Mouse (Mus musculus) hindbrain, embryonic 15.5 days (tissue): ENCODE results near the gene Exosc5. TPM values are rescaled to one million over a fixed set of nuclear protein-coding genes. Genes with fewer than 3 reads are reported as not detected.

Experiments
- ATAC-seq: fragments of 200-750 bp; cut with Nextera tagmentation; 2 replicates; pipeline ENCODE4 v1.8.0; 2017; ENCODE audit warnings: low read depth, moderate number of reproducible peaks, moderate TSS enrichment; ENCODE audit not compliant: low FRiP score
- H3K27ac ChIP-seq: fragments of 300-500 bp; sonication (generic); replicated peaks from 2 replicates; pipeline ENCODE4 v1.5.1; 2015; ENCODE audit warnings: mild to moderate bottlenecking, inconsistent platforms
- H3K27me3 ChIP-seq: fragments of 300-500 bp; sonication (generic); 2 replicates; pipeline ENCODE4 v1.6.1; 2015; ENCODE audit warnings: control low read depth, inconsistent platforms
- H3K36me3 ChIP-seq: fragments of 300-500 bp; sonication (generic); 2 replicates; pipeline ENCODE4 v1.6.1; 2015; ENCODE audit warnings: control low read depth, inconsistent platforms
- H3K4me1 ChIP-seq: fragments of 300-500 bp; sonication (generic); replicated peaks from 2 replicates; pipeline ENCODE4 v1.6.1; 2015; ENCODE audit warnings: control low read depth, inconsistent platforms
- H3K4me2 ChIP-seq: fragments of 300-500 bp; sonication (generic); 2 replicates; pipeline ENCODE4 v1.6.1; 2015; ENCODE audit warnings: moderate library complexity, mild to moderate bottlenecking, inconsistent platforms
- H3K4me3 ChIP-seq: fragments of 300-500 bp; sonication (generic); 2 replicates; pipeline ENCODE4 v1.5.1; 2015; ENCODE audit warnings: mild to moderate bottlenecking, inconsistent platforms
- H3K9ac ChIP-seq: fragments of 300-500 bp; sonication (generic); 2 replicates; pipeline ENCODE4 v1.6.1; 2015; ENCODE audit warnings: inconsistent platforms
- H3K9me3 ChIP-seq: fragments of 300-500 bp; sonication (generic); 2 replicates; pipeline ENCODE4 v1.6.1; 2016; ENCODE audit warnings: control low read depth, inconsistent platforms
- WGBS: fragments of 180-500 bp; shearing (Covaris S2); methylation state at CpG from one replicate; pipeline ENCODE4 v1.1.7; 2015; 5-methylcytosine and 5-hydroxymethylcytosine counted together
- polyA plus RNA-seq: library from polyadenylated mRNA; unstranded; fragments of >200 nt; fragmentation: Nextera tagmentation; extraction: Ambion mirVana; gene quantifications from 2 replicates; pipeline ENCODE4 v1.2.1, GENCODE M21; 2015

Exosc5 gene
- polyA plus RNA-seq, 1 experiment from 2014 or later, result 41.8 TPM

DNA sequence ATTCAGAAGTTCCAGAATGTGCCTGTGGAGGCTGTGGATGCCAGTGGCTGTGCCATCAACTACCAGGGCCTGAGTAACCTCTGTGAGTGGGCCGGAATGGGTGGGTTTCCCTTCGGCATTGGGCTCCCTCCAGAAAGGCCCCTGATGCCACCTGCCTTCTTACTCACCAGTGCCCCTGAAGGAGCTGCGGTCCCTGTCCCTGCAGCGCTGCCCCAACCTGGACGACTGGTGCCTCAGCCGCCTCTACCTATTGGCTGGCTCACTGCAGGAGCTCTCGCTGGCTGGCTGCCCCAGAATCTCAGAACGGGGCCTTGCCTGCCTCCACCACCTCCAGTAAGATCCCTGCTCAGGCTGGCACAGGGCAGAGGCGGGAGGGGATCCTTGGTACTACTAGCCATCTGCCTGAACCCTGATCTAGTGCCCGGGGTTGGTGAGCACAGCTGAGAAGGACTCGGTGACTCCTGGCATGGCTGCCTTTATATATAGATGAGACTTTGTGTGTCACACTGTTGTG lies 35.0 kb upstream of the Exosc5 start:
- Histone ChIP-seq H3K4me2 (no peak overlapping the region), H3K27ac (no peak overlapping the region), H3K27me3 (peaks cover 10% of the 10 kb centered on the region), H3K9me3 (no peaks in the 10 kb centered on the region), H3K4me3 (no peak overlapping the region), H3K9ac (no peak overlapping the region), H3K4me1 (peaks cover 8% of the 10 kb centered on the region), H3K36me3 (no peaks in the 10 kb centered on the region)
- 90% methylated on average over 11 of the region's 11 CpGs for WGBS
- no peak for ATAC-seq

DNA sequence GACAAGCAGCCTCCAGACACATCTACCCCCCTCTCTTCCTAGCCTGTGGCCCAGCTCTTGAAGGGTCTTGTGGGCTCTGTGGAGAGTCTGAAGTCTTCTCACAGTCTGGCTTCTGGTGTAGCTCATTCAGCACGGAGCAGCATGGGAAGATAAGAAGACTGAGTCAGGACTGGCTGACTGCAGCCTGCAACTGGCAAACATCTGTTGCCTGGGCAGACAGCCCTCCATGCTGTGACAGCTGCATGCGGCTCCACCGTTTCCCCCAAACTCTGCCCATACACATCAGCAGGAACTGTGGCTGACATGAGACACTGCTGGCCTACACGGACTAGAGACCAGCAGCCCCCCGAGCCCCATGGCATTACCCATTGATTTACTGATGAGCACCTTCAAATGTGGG lies 34.1 kb upstream of the Exosc5 start:
- H3K4me1 ChIP-seq, result peaks cover 4% of the 10 kb centered on the region
- ATAC-seq, result no peak
- no peak overlapping the region for H3K4me2 ChIP-seq
- H3K9me3 ChIP-seq, result no peaks in the 10 kb centered on the region
- H3K9ac ChIP-seq, result no peak overlapping the region
- H3K36me3 ChIP-seq, result no peaks in the 10 kb centered on the region
- H3K27ac ChIP-seq, result no peak overlapping the region
- H3K27me3 ChIP-seq, result peaks cover 12% of the 10 kb centered on the region
- no peak overlapping the region for H3K4me3 ChIP-seq
- WGBS, result 77% methylated on average over 5 of the region's 5 CpGs

- WGBS, result 76% methylated on average over 10 of the region's 10 CpGs
- no peak overlapping the region for H3K4me3 ChIP-seq
- ATAC-seq, result no peak
- H3K27me3 ChIP-seq, result peaks cover 12% of the 10 kb centered on the region
- H3K27ac ChIP-seq, result no peak overlapping the region
- H3K4me1 ChIP-seq, result no peaks in the 10 kb centered on the region; the same call in 1 of the 2 replicates
- H3K9me3 ChIP-seq, result no peaks in the 10 kb centered on the region
- H3K9ac ChIP-seq, result no peak overlapping the region
- H3K4me2 ChIP-seq, result no peak overlapping the region
- peaks cover 5% of the 10 kb centered on the region; the same call in 1 of the 2 replicates for H3K36me3 ChIP-seq
Observed at GRCm38 (mm10) chr7:25625594-25626250, 33.2 kb upstream of the Exosc5 start.

GRCm38 (mm10) chr7:25626509-25627430 lies 32.2 kb upstream of the Exosc5 start, which contains the start of gene B3gnt8:
TSS of gene B3gnt8 (plus strand) at chr7:25626654.
- peak within 1 kb of the TSS; percentile 11; the same call in 1 of the 2 replicates for H3K4me3 ChIP-seq
- H3K9ac ChIP-seq, result 0 out of 2 replicates have a peak within 1 kb of the TSS, but pooled peaks have one; percentile 2
- H3K4me1 ChIP-seq, result no peaks in the 10 kb centered on the region; the same call in 1 of the 2 replicates
- H3K27ac ChIP-seq, result no peak within 1 kb of the TSS
- peaks cover 12% of the 10 kb centered on the region; the same call in 1 of the 2 replicates for H3K36me3 ChIP-seq
- H3K9me3 ChIP-seq, result no peaks in the 10 kb centered on the region
- peaks cover 12% of the 10 kb centered on the region for H3K27me3 ChIP-seq
- peak within 1 kb of the TSS; percentile 47 for H3K4me2 ChIP-seq
- ATAC-seq, result no peak
- 23% methylated on average over 29 of the region's 29 CpGs for WGBS

DNA sequence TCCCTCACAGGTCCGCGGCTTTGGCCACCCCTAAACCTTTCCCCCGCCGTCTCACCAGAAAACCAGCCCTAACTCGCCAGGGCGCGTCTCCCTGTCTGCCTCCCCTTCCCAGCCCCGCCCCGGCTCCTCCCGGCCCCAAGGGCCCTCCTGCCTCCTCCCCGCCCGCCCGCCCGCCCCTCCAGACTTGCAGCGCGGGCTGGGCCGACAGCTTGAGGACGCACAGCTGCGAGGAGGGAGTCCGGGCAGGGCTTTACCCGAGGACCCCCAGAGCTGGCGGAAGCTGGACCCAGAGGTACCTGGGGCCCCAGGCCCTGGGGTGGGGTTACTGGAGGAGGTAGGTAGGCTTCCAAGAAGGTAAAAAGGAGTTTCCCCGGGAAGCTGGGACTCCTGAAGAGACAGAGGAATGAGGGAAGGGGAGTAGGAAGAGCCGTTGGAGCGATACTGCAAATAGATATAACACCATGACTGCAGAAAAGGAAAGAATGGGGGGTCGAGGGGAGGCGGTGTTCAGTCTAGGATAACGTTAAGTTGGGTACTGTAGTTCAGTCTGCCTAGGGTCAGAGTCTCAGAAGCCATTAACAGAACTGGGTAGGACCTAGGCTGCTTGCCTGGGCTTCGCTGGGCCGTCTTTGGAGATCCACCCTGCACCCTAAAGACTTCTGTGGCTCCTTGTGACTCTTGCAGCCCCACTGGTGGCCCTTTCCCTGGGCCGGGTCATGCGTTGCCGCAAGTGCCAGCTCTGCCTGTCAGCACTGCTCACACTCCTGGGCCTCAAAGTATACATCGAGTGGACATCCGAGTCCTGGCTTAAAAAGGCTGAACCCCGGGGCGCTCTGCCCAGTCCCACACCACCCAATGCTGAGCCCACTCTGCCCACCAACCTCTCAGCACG lies 31.3 kb upstream of the Exosc5 start:
- no peak overlapping the region for H3K27ac ChIP-seq
- peak overlapping the region; percentile 47 for H3K4me2 ChIP-seq
- H3K9ac ChIP-seq, result 0 out of 2 replicates have a peak overlapping the region, but pooled peaks have one; percentile 2
- 0 out of 2 replicates have a peak, but pooled peaks have one; percentile 36 for ATAC-seq
- peaks cover 12% of the 10 kb centered on the region for H3K27me3 ChIP-seq
- 21% methylated on average over 38 of the region's 38 CpGs for WGBS
- no peaks in the 10 kb centered on the region for H3K9me3 ChIP-seq
- H3K36me3 ChIP-seq, result peaks cover 21% of the 10 kb centered on the region; the same call in 1 of the 2 replicates
- H3K4me1 ChIP-seq, result no peaks in the 10 kb centered on the region; the same call in 1 of the 2 replicates
- peak overlapping the region; percentile 11 for H3K4me3 ChIP-seq

- H3K4me2 ChIP-seq, result no peak overlapping the region
- no peak overlapping the region for H3K9ac ChIP-seq
- no peak overlapping the region for H3K27ac ChIP-seq
- no peak overlapping the region for H3K4me3 ChIP-seq
- H3K36me3 ChIP-seq, result peaks cover 26% of the 10 kb centered on the region; the same call in 1 of the 2 replicates
- no peaks in the 10 kb centered on the region; the same call in 1 of the 2 replicates for H3K4me1 ChIP-seq
- ATAC-seq, result no peak
- 67% methylated on average over 8 of the region's 8 CpGs for WGBS
- H3K27me3 ChIP-seq, result peaks cover 12% of the 10 kb centered on the region
- H3K9me3 ChIP-seq, result no peaks in the 10 kb centered on the region
Observed at GRCm38 (mm10) chr7:25628323-25628620, 30.7 kb upstream of the Exosc5 start.

- 82% methylated on average over 5 of the region's 5 CpGs for WGBS
- H3K4me2 ChIP-seq, result no peak overlapping the region
Observed at GRCm38 (mm10) chr7:25632679-25633078, 26.3 kb upstream of the Exosc5 start.

DNA sequence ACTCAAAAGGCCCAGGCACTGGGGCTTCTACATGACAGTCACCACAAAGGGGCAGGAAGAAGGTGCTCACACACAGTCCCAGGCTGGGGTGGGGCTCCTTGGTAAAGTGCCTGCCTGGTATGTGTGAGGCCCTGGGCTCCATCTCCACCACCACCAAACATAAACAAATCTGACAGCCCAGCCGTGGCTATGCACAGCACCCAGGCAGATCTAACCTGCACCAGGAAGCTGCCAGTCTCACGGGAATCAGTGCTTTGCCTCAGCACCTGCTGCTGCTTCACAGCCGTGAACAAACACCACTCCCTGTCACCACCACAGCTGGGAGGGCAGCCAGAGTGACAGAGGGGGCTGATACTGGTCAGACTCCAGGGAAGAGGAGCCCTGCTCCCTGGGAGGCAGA lies 22.6 kb upstream of the Exosc5 start:
- WGBS, result 71% methylated on average over 3 of the region's 3 CpGs
- Histone ChIP-seq H3K27ac (no peak overlapping the region), H3K9me3 (no peaks in the 10 kb centered on the region), H3K4me1 (no peaks in the 10 kb centered on the region), H3K27me3 (no peaks in the 10 kb centered on the region), H3K4me3 (no peak overlapping the region), H3K36me3 (peaks cover 28% of the 10 kb centered on the region), H3K4me2 (no peak overlapping the region), H3K9ac (no peak overlapping the region)
- no peak for ATAC-seq

More at GRCm38 (mm10) chr7:25632679-25633078, 26.3 kb upstream of the Exosc5 start:
- Histone ChIP-seq H3K4me3 (no peak overlapping the region), H3K9me3 (no peaks in the 10 kb centered on the region), H3K27me3 (peaks cover 12% of the 10 kb centered on the region), H3K36me3 (peaks cover 36% of the 10 kb centered on the region), H3K9ac (no peak overlapping the region), H3K27ac (no peak overlapping the region), H3K4me1 (no peaks in the 10 kb centered on the region; the same call in 1 of the 2 replicates)
- ATAC-seq, result no peak

DNA sequence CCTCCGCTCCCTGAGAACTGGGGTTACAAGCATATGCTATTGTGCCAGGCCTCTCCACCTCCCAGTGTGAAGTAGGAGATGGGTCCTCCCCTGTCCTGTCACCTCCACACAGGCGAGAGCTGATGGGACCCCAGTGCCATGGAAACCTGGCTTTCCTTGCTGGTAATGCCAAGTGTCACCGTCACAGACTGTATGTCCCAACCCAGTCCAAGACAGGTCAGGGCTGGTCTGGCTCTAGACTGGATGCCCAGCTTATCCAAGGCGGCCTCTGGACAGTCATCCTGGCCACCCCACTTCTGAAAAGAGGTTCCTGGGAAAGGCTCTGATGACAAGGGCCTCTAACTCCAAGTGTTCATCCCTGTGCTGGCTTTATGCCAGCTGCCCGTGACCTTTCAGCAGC lies 21.9 kb upstream of the Exosc5 start:
- Histone ChIP-seq H3K4me2 (no peak overlapping the region), H3K4me3 (no peak overlapping the region), H3K9ac (no peak overlapping the region), H3K9me3 (no peaks in the 10 kb centered on the region), H3K36me3 (peaks cover 24% of the 10 kb centered on the region), H3K27ac (no peak overlapping the region), H3K4me1 (no peaks in the 10 kb centered on the region), H3K27me3 (no peaks in the 10 kb centered on the region)
- no peak for ATAC-seq
- 89% methylated on average over 5 of the region's 5 CpGs for WGBS

GRCm38 (mm10) chr7:25639754-25640153 lies 19.2 kb upstream of the Exosc5 start:
- Histone ChIP-seq H3K27me3 (no peaks in the 10 kb centered on the region), H3K36me3 (peaks cover 14% of the 10 kb centered on the region; the same call in 1 of the 2 replicates), H3K4me3 (no peak overlapping the region), H3K9ac (no peak overlapping the region), H3K9me3 (no peaks in the 10 kb centered on the region), H3K4me1 (no peaks in the 10 kb centered on the region), H3K4me2 (no peak overlapping the region), H3K27ac (no peak overlapping the region)
- WGBS, result 87% methylated on average over 4 of the region's 4 CpGs
- no peak for ATAC-seq

DNA sequence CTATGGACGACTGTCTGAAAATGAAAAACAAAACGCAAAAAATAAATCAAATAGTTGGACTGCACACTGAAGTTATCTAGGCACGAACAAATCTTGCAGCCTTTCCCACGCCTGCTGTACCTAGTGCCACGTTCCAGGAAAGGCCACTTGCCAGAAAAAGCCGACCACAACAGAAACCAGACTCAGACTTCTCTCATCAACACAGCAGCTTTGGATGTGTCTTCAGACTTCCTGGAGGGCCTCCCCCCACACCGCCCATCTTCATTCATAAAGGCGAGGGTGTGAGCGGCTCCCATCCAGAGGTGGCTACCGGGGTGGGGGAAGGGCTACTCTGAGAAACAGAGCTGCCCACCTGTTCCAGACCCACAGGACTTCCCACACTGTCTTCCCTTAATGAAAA lies 14.8 kb upstream of the Exosc5 start:
- ATAC-seq, result no peak
- Histone ChIP-seq H3K4me1 (no peaks in the 10 kb centered on the region), H3K4me2 (no peak overlapping the region), H3K27ac (no peak overlapping the region), H3K9ac (no peak overlapping the region), H3K36me3 (0 out of 2 replicates have a peak, but pooled peaks cover 3% of the 10 kb centered on the region), H3K4me3 (no peak overlapping the region), H3K27me3 (no peaks in the 10 kb centered on the region), H3K9me3 (no peaks in the 10 kb centered on the region)
- 86% methylated on average over 10 of the region's 10 CpGs for WGBS
